Mouse (Mus musculus) neural tube, embryonic 12.5 days (tissue): ENCODE measurements at regions not wholly inside any gene's neighbourhood (a gene's known extent, or its start where the extent isn't known, plus 50 kb on each side); places are given as distances from the start of the nearest gene placed in this dataset.

Experiments
- ATAC-seq: fragments of 200-750 bp; cut with Nextera tagmentation; 2 replicates; pipeline ENCODE4 v1.8.0; 2017; ENCODE audit warnings: low read depth, mild to moderate bottlenecking, moderate TSS enrichment, moderate library complexity; ENCODE audit not compliant: low FRiP score
- H3K27ac ChIP-seq: fragments of 300-500 bp; sonication (generic); 2 replicates; pipeline ENCODE4 v1.5.1; 2016
- H3K27me3 ChIP-seq: fragments of 300-500 bp; sonication (generic); replicated peaks from 2 replicates; pipeline ENCODE4 v1.6.1; 2016; ENCODE audit warnings: mild to moderate bottlenecking
- H3K36me3 ChIP-seq: fragments of 300-500 bp; sonication (generic); 2 replicates; pipeline ENCODE4 v1.6.1; 2016; ENCODE audit warnings: mild to moderate bottlenecking
- H3K4me1 ChIP-seq: fragments of 300-500 bp; sonication (generic); 2 replicates; pipeline ENCODE4 v1.6.1; 2016
- H3K4me2 ChIP-seq: fragments of 300-500 bp; sonication (generic); replicated peaks from 2 replicates; pipeline ENCODE4 v1.6.1; 2016; ENCODE audit warnings: mild to moderate bottlenecking
- H3K4me3 ChIP-seq: fragments of 300-500 bp; sonication (generic); 2 replicates; pipeline ENCODE4 v1.5.1; 2016
- H3K9ac ChIP-seq: fragments of 300-500 bp; sonication (generic); 2 replicates; pipeline ENCODE4 v1.6.1; 2016; ENCODE audit warnings: mild to moderate bottlenecking
- H3K9me3 ChIP-seq: fragments of 300-500 bp; sonication (generic); 2 replicates; pipeline ENCODE4 v1.6.1; 2016; ENCODE audit warnings: mild to moderate bottlenecking
- WGBS: fragments of 180-500 bp; shearing (Covaris S2); methylation state at CpG from one replicate; pipeline ENCODE4 v1.1.7; 2016; 5-methylcytosine and 5-hydroxymethylcytosine counted together

GRCm38 (mm10) chr7:71189757-71190156 lies 161.5 kb downstream of the Gm10295 start:
- 66% methylated on average over 6 of the region's 6 CpGs for WGBS
- H3K4me3 ChIP-seq: no peak overlapping the region
- no peak overlapping the region for H3K9ac ChIP-seq
- no peaks in the 10 kb centered on the region for H3K9me3 ChIP-seq
- no peaks in the 10 kb centered on the region for H3K27me3 ChIP-seq
- H3K36me3 ChIP-seq: no peaks in the 10 kb centered on the region
- no peaks in the 10 kb centered on the region for H3K4me1 ChIP-seq
- H3K27ac ChIP-seq: no peak overlapping the region
- 0 out of 2 replicates have a peak, but pooled peaks have one; percentile 63 for ATAC-seq
- H3K4me2 ChIP-seq: no peak overlapping the region

- Histone ChIP-seq H3K27me3 (no peaks in the 10 kb centered on the region), H3K36me3 (no peaks in the 10 kb centered on the region), H3K4me3 (no peak overlapping the region), H3K4me2 (no peak overlapping the region), H3K9ac (no peak overlapping the region), H3K27ac (no peak overlapping the region), H3K9me3 (no peaks in the 10 kb centered on the region), H3K4me1 (no peaks in the 10 kb centered on the region)
- WGBS: 25% methylated on average over 6 of the region's 6 CpGs
- no peak for ATAC-seq
These were observed 163.2 kb downstream of the Gm10295 start for GRCm38 (mm10) chr7:71188119-71188518.

GRCm38 (mm10) chr7:71174871-71175270 lies 176.4 kb downstream of the Gm10295 start:
- Histone ChIP-seq H3K27me3 (no peaks in the 10 kb centered on the region), H3K9ac (no peak overlapping the region), H3K4me2 (no peak overlapping the region), H3K9me3 (no peaks in the 10 kb centered on the region), H3K27ac (no peak overlapping the region), H3K36me3 (no peaks in the 10 kb centered on the region), H3K4me1 (no peaks in the 10 kb centered on the region), H3K4me3 (no peak overlapping the region)
- 83% methylated on average over 4 of the region's 4 CpGs for WGBS
- no peak for ATAC-seq

GRCm38 (mm10) chr7:71139068-71139467 lies 212.2 kb downstream of the Gm10295 start:
- H3K9me3 ChIP-seq: no peaks in the 10 kb centered on the region
- H3K27me3 ChIP-seq: no peaks in the 10 kb centered on the region
- peaks cover 3% of the 10 kb centered on the region; the same call in 1 of the 2 replicates for H3K4me1 ChIP-seq
- WGBS: 50% methylated on average over 5 of the region's 5 CpGs
- no peak for ATAC-seq
- no peak overlapping the region for H3K4me3 ChIP-seq
- H3K4me2 ChIP-seq: no peak overlapping the region
- no peak overlapping the region for H3K9ac ChIP-seq
- H3K27ac ChIP-seq: no peak overlapping the region
- H3K36me3 ChIP-seq: no peaks in the 10 kb centered on the region

GRCm38 (mm10) chr7:71129981-71130380 lies 221.3 kb downstream of the Gm10295 start:
- no peak overlapping the region for H3K4me2 ChIP-seq
- WGBS: 95% methylated on average over 1 of the region's 1 CpGs
- H3K27me3 ChIP-seq: no peaks in the 10 kb centered on the region
- H3K27ac ChIP-seq: no peak overlapping the region
- H3K36me3 ChIP-seq: no peaks in the 10 kb centered on the region
- no peak overlapping the region for H3K4me3 ChIP-seq
- H3K4me1 ChIP-seq: no peaks in the 10 kb centered on the region
- no peak for ATAC-seq
- no peak overlapping the region for H3K9ac ChIP-seq
- no peaks in the 10 kb centered on the region for H3K9me3 ChIP-seq

GRCm38 (mm10) chr7:71128928-71129327 lies 222.4 kb downstream of the Gm10295 start:
- no peak overlapping the region for H3K9ac ChIP-seq
- no peaks in the 10 kb centered on the region for H3K27me3 ChIP-seq
- H3K4me3 ChIP-seq: no peak overlapping the region
- WGBS: 83% methylated on average over 3 of the region's 3 CpGs
- no peak for ATAC-seq
- H3K4me1 ChIP-seq: no peaks in the 10 kb centered on the region
- no peak overlapping the region for H3K27ac ChIP-seq
- no peaks in the 10 kb centered on the region for H3K9me3 ChIP-seq
- H3K4me2 ChIP-seq: no peak overlapping the region
- H3K36me3 ChIP-seq: no peaks in the 10 kb centered on the region

- H3K27ac ChIP-seq: no peak overlapping the region
- H3K9ac ChIP-seq: no peak overlapping the region
- H3K27me3 ChIP-seq: no peaks in the 10 kb centered on the region
- peaks cover 6% of the 10 kb centered on the region; the same call in 1 of the 2 replicates for H3K4me1 ChIP-seq
- no peak overlapping the region for H3K4me3 ChIP-seq
- H3K36me3 ChIP-seq: no peaks in the 10 kb centered on the region
- 25% methylated on average over 5 of the region's 5 CpGs for WGBS
- ATAC-seq: peak; percentile 21; the same call in 1 of the 2 replicates
- no peaks in the 10 kb centered on the region for H3K9me3 ChIP-seq
- no peak overlapping the region for H3K4me2 ChIP-seq
These were observed 229.8 kb downstream of the Gm10295 start for GRCm38 (mm10) chr7:71121453-71121852.

GRCm38 (mm10) chr7:71120975-71121374 lies 230.3 kb downstream of the Gm10295 start:
- Histone ChIP-seq H3K9me3 (no peaks in the 10 kb centered on the region), H3K4me3 (no peak overlapping the region), H3K27ac (no peak overlapping the region), H3K4me1 (peaks cover 6% of the 10 kb centered on the region; the same call in 1 of the 2 replicates), H3K4me2 (no peak overlapping the region), H3K36me3 (no peaks in the 10 kb centered on the region), H3K9ac (no peak overlapping the region), H3K27me3 (no peaks in the 10 kb centered on the region)
- 53% methylated on average over 4 of the region's 4 CpGs for WGBS
- ATAC-seq: no peak

GRCm38 (mm10) chr7:71119987-71120386 lies 231.3 kb downstream of the Gm10295 start:
- Histone ChIP-seq H3K9me3 (no peaks in the 10 kb centered on the region), H3K9ac (no peak overlapping the region), H3K4me2 (no peak overlapping the region), H3K36me3 (no peaks in the 10 kb centered on the region), H3K27ac (no peak overlapping the region), H3K4me1 (peaks cover 6% of the 10 kb centered on the region; the same call in 1 of the 2 replicates), H3K4me3 (no peak overlapping the region), H3K27me3 (no peaks in the 10 kb centered on the region)
- WGBS: 69% methylated on average over 6 of the region's 6 CpGs
- ATAC-seq: no peak

- H3K4me2 ChIP-seq: no peak overlapping the region
- WGBS: 77% methylated on average over 6 of the region's 6 CpGs
- no peaks in the 10 kb centered on the region for H3K9me3 ChIP-seq
These were observed 244.2 kb downstream of the Gm10295 start for GRCm38 (mm10) chr7:71107101-71107500.

GRCm38 (mm10) chr7:71100266-71100665 lies 251.0 kb downstream of the Gm10295 start:
- no peaks in the 10 kb centered on the region for H3K4me1 ChIP-seq
- ATAC-seq: no peak

More at GRCm38 (mm10) chr7:71107101-71107500, 244.2 kb downstream of the Gm10295 start:
- Histone ChIP-seq H3K9ac (no peak overlapping the region), H3K36me3 (no peaks in the 10 kb centered on the region), H3K4me3 (no peak overlapping the region), H3K27ac (no peak overlapping the region), H3K4me1 (no peaks in the 10 kb centered on the region), H3K27me3 (no peaks in the 10 kb centered on the region; the same call in 1 of the 2 replicates)
- ATAC-seq: no peak

GRCm38 (mm10) chr7:71098276-71098675 lies 253.0 kb downstream of the Gm10295 start:
- Histone ChIP-seq H3K4me1 (no peaks in the 10 kb centered on the region), H3K36me3 (no peaks in the 10 kb centered on the region), H3K27ac (no peak overlapping the region), H3K9me3 (no peaks in the 10 kb centered on the region), H3K4me3 (no peak overlapping the region), H3K4me2 (no peak overlapping the region), H3K27me3 (no peaks in the 10 kb centered on the region), H3K9ac (no peak overlapping the region)
- no peak for ATAC-seq
- 64% methylated on average over 4 of the region's 4 CpGs for WGBS

More at GRCm38 (mm10) chr7:71100266-71100665, 251.0 kb downstream of the Gm10295 start:
- 75% methylated on average over 2 of the region's 2 CpGs for whole genome bisulfite sequencing
- Histone ChIP-seq H3K27me3 (no peaks in the 10 kb centered on the region), H3K27ac (no peak overlapping the region), H3K4me2 (no peak overlapping the region), H3K9me3 (no peaks in the 10 kb centered on the region), H3K9ac (no peak overlapping the region), H3K4me3 (no peak overlapping the region), H3K36me3 (no peaks in the 10 kb centered on the region)

- H3K9ac ChIP-seq: no peak overlapping the region
- no peak for ATAC-seq
- WGBS: 84% methylated on average over 6 of the region's 6 CpGs
These were observed 257.9 kb downstream of the Gm10295 start for GRCm38 (mm10) chr7:71093301-71093939.

More at GRCm38 (mm10) chr7:71093301-71093939, 257.9 kb downstream of the Gm10295 start:
- Histone ChIP-seq H3K4me1 (no peaks in the 10 kb centered on the region), H3K27ac (no peak overlapping the region), H3K9me3 (no peaks in the 10 kb centered on the region), H3K4me2 (no peak overlapping the region), H3K36me3 (no peaks in the 10 kb centered on the region), H3K4me3 (no peak overlapping the region), H3K27me3 (no peaks in the 10 kb centered on the region)
